Mouse (Mus musculus): Measurements from ENCODE around the gene Hecw1. TPM values are rescaled to one million over a fixed set of nuclear protein-coding genes. Genes with fewer than 3 reads are reported as not detected.

The Hecw1 gene
- polyA plus RNA-seq, 1 experiment from 2014 or later: 0.42 TPM

- Histone ChIP-seq H3K4me1 (replicated peaks; ENCODE audit: control insufficient read depth, insufficient read depth) (no peaks in the 10 kb centered on the region), H3K9me3 (ENCODE audit: control insufficient read depth, low read length) (no peaks in the 10 kb centered on the region), H3K27me3 (ENCODE audit: control insufficient read depth, insufficient read depth, low read length) (no peaks in the 10 kb centered on the region), H3K36me3 (ENCODE audit: control insufficient read depth, insufficient read depth, low read length) (no peaks in the 10 kb centered on the region), H3K27ac (replicated peaks) (no peak overlapping the region), H3K9ac (ENCODE audit: low read length) (no peak overlapping the region), H3K4me2 (replicated peaks; ENCODE audit: low read depth) (no peak overlapping the region), H3K4me3 (ENCODE audit: low read depth, low read length) (no peak overlapping the region)
- ATAC-seq (ENCODE audit: low FRiP score, low TSS enrichment) (no peak), DNase-seq (ENCODE audit: low spot score) (no peak)
- 86% methylated on average over 8 of the region's 8 CpGs for WGBS
- TF ChIP-seq EP300 (optimal IDR thresholded peaks at IDR 0.05): no peak
- TF ChIP-seq CTCF (IDR thresholded peaks at IDR 0.05; ENCODE audit: low read depth): no peak
These were observed 24.2 kb downstream of the Hecw1 start for GRCm38 (mm10) chr13:14498780-14499179.

GRCm38 (mm10) chr13:14496954-14497353 lies 26.1 kb downstream of the Hecw1 start:
- H3K4me3 ChIP-seq (ENCODE audit: low read depth, low read length): no peak overlapping the region
- H3K9me3 ChIP-seq (ENCODE audit: control insufficient read depth, low read length): no peaks in the 10 kb centered on the region
- H3K9ac ChIP-seq (ENCODE audit: low read length): no peak overlapping the region
- H3K27me3 ChIP-seq (ENCODE audit: control insufficient read depth, insufficient read depth, low read length): no peaks in the 10 kb centered on the region
- no peak for TF ChIP-seq CTCF (IDR thresholded peaks at IDR 0.05; ENCODE audit: low read depth)
- TF ChIP-seq EP300 (optimal IDR thresholded peaks at IDR 0.05): no peak
- DNase-seq (ENCODE audit: low spot score): no peak
- H3K4me2 ChIP-seq (replicated peaks; ENCODE audit: low read depth): no peak overlapping the region
- H3K4me1 ChIP-seq (replicated peaks; ENCODE audit: control insufficient read depth, insufficient read depth): no peaks in the 10 kb centered on the region
- WGBS: 45% methylated on average over 2 of the region's 2 CpGs
- no peak for ATAC-seq (ENCODE audit: low FRiP score, low TSS enrichment)
- H3K36me3 ChIP-seq (ENCODE audit: control insufficient read depth, insufficient read depth, low read length): no peaks in the 10 kb centered on the region
- H3K27ac ChIP-seq (replicated peaks): no peak overlapping the region

GRCm38 (mm10) chr13:14487812-14488211 lies 35.2 kb downstream of the Hecw1 start:
- Histone ChIP-seq H3K27me3 (ENCODE audit: control insufficient read depth, insufficient read depth, low read length) (no peaks in the 10 kb centered on the region), H3K4me3 (ENCODE audit: low read depth, low read length) (no peak overlapping the region), H3K27ac (replicated peaks) (no peak overlapping the region), H3K9me3 (ENCODE audit: control insufficient read depth, low read length) (no peaks in the 10 kb centered on the region), H3K4me2 (replicated peaks; ENCODE audit: low read depth) (no peak overlapping the region), H3K9ac (ENCODE audit: low read length) (no peak overlapping the region), H3K4me1 (replicated peaks; ENCODE audit: control insufficient read depth, insufficient read depth) (no peaks in the 10 kb centered on the region), H3K36me3 (ENCODE audit: control insufficient read depth, insufficient read depth, low read length) (no peaks in the 10 kb centered on the region)
- ATAC-seq (ENCODE audit: low FRiP score, low TSS enrichment) (no peak), DNase-seq (ENCODE audit: low spot score) (no peak)
- WGBS: 91% methylated on average over 2 of the region's 2 CpGs
- no peak for TF ChIP-seq CTCF (IDR thresholded peaks at IDR 0.05; ENCODE audit: low read depth)
- no peak for TF ChIP-seq EP300 (optimal IDR thresholded peaks at IDR 0.05)

GRCm38 (mm10) chr13:14471121-14471520 lies 51.9 kb downstream of the Hecw1 start:
- TF ChIP-seq CTCF (IDR thresholded peaks at IDR 0.05; ENCODE audit: low read depth): no peak
- no peak for TF ChIP-seq EP300 (optimal IDR thresholded peaks at IDR 0.05)
- no peak overlapping the region for H3K4me2 ChIP-seq (replicated peaks; ENCODE audit: low read depth)
- H3K27ac ChIP-seq (replicated peaks): no peak overlapping the region
- H3K9ac ChIP-seq (ENCODE audit: low read length): no peak overlapping the region
- H3K4me3 ChIP-seq (ENCODE audit: low read depth, low read length): no peak overlapping the region
- no peaks in the 10 kb centered on the region for H3K36me3 ChIP-seq (ENCODE audit: control insufficient read depth, insufficient read depth, low read length)
- no peaks in the 10 kb centered on the region for H3K27me3 ChIP-seq (ENCODE audit: control insufficient read depth, insufficient read depth, low read length)
- 83% methylated on average over 1 of the region's 1 CpGs for WGBS
- no peak for DNase-seq (ENCODE audit: low spot score)
- no peaks in the 10 kb centered on the region for H3K4me1 ChIP-seq (replicated peaks; ENCODE audit: control insufficient read depth, insufficient read depth)
- ATAC-seq (ENCODE audit: low FRiP score, low TSS enrichment): no peak
- no peaks in the 10 kb centered on the region for H3K9me3 ChIP-seq (ENCODE audit: control insufficient read depth, low read length)

- H3K9me3 ChIP-seq (ENCODE audit: control insufficient read depth, low read length): no peaks in the 10 kb centered on the region
- H3K4me1 ChIP-seq (replicated peaks; ENCODE audit: control insufficient read depth, insufficient read depth): no peaks in the 10 kb centered on the region
- no peaks in the 10 kb centered on the region for H3K36me3 ChIP-seq (ENCODE audit: control insufficient read depth, insufficient read depth, low read length)
- H3K27me3 ChIP-seq (ENCODE audit: control insufficient read depth, insufficient read depth, low read length): no peaks in the 10 kb centered on the region
- DNase-seq (ENCODE audit: low spot score): no peak
- no peak overlapping the region for H3K9ac ChIP-seq (ENCODE audit: low read length)
- no peak overlapping the region for H3K4me3 ChIP-seq (ENCODE audit: low read depth, low read length)
- ATAC-seq (ENCODE audit: low FRiP score, low TSS enrichment): no peak
- no peak overlapping the region for H3K4me2 ChIP-seq (replicated peaks; ENCODE audit: low read depth)
- 80% methylated on average over 3 of the region's 3 CpGs for WGBS
- no peak overlapping the region for H3K27ac ChIP-seq (replicated peaks)
- no peak for TF ChIP-seq EP300 (optimal IDR thresholded peaks at IDR 0.05)
- TF ChIP-seq CTCF (IDR thresholded peaks at IDR 0.05; ENCODE audit: low read depth): no peak
These were observed 55.5 kb downstream of the Hecw1 start for GRCm38 (mm10) chr13:14467517-14467916.

GRCm38 (mm10) chr13:14461036-14461435 lies 62.0 kb downstream of the Hecw1 start:
- H3K36me3 ChIP-seq (ENCODE audit: control insufficient read depth, insufficient read depth, low read length): no peaks in the 10 kb centered on the region
- DNase-seq (ENCODE audit: low spot score) (no peak), ATAC-seq (ENCODE audit: low FRiP score, low TSS enrichment) (no peak)
- H3K27ac ChIP-seq (replicated peaks): no peak overlapping the region
- no peak overlapping the region for H3K9ac ChIP-seq (ENCODE audit: low read length)
- no peak overlapping the region for H3K4me2 ChIP-seq (replicated peaks; ENCODE audit: low read depth)
- H3K27me3 ChIP-seq (ENCODE audit: control insufficient read depth, insufficient read depth, low read length): no peaks in the 10 kb centered on the region
- WGBS: 75% methylated on average over 5 of the region's 5 CpGs
- no peaks in the 10 kb centered on the region for H3K4me1 ChIP-seq (replicated peaks; ENCODE audit: control insufficient read depth, insufficient read depth)
- TF ChIP-seq CTCF (IDR thresholded peaks at IDR 0.05; ENCODE audit: low read depth) (no peak), EP300 (optimal IDR thresholded peaks at IDR 0.05) (no peak)
- no peaks in the 10 kb centered on the region for H3K9me3 ChIP-seq (ENCODE audit: control insufficient read depth, low read length)
- H3K4me3 ChIP-seq (ENCODE audit: low read depth, low read length): no peak overlapping the region
